ENCODE assay signal across 8 mouse cellular contexts in genomic region chr19:23757961-23758553, GRCm38 (mm10). TPM values are rescaled to one million over a fixed set of nuclear protein-coding genes. Genes with fewer than 3 reads are reported as not detected.
A peak's percentile ranks its signal among the peaks of the same experiment; 100 is the strongest.
DNase-seq lines count a peak whose midpoint lies in the region; ATAC-seq lines count a peak whose summit lies in the region.

No protein-coding gene starts in this region.

- H3K36me3 ChIP-seq in heart, embryonic 14.5 days (ENCODE audit: control insufficient read depth, insufficient read depth, low read length) = no peaks in the 10 kb centered on the region
- H3K36me3 ChIP-seq in liver, embryonic 13.5 days = no peaks in the 10 kb centered on the region

- H3K9me3 ChIP-seq in heart, embryonic 14.5 days (ENCODE audit: control insufficient read depth, low read length) = no peaks in the 10 kb centered on the region
- no peaks in the 10 kb centered on the region for H3K9me3 ChIP-seq in liver, embryonic 13.5 days (replicated peaks)

- ATAC-seq in heart, embryonic 14.5 days (ENCODE audit: insufficient number of reproducible peaks, insufficient read depth, low FRiP score, low read depth) = peak; percentile 66
- peak; percentile 63 for ATAC-seq in liver, embryonic 13.5 days (ENCODE audit: low read depth)

- H3K27ac ChIP-seq in heart, embryonic 14.5 days (replicated peaks in 1 of 2; ENCODE audit: control insufficient read depth in 1 of 2, insufficient read depth in 1 of 2, low read depth in 2 of 2, low read length in 2 of 2) = peak overlapping the region; percentile 58 to 63; a peak in 2 of 4 replicates
- no peak overlapping the region for H3K27ac ChIP-seq in liver, embryonic 13.5 days

- H3K27me3 ChIP-seq in heart, embryonic 14.5 days (ENCODE audit: control insufficient read depth, insufficient read depth, low read length) = peaks cover 14% of the 10 kb centered on the region
- H3K27me3 ChIP-seq in liver, embryonic 13.5 days = peaks cover 48% of the 10 kb centered on the region

- H3K4me2 ChIP-seq in heart, embryonic 14.5 days (ENCODE audit: low read length) = peak overlapping the region; percentile 85
- peak overlapping the region; percentile 90 for H3K4me2 ChIP-seq in liver, embryonic 13.5 days

- peak; percentile 54 to 62 for DNase-seq in CD8-positive naive resting alpha-beta T cell, adult 2 months (ENCODE audit: low read depth in 2 of 2, low spot score in 2 of 2)
- DNase-seq in c-Kit-negative CD71-positive TER-119-positive erythroid progenitor cells, embryonic 14.5 days (ENCODE audit: low read depth, low spot score) = peak; percentile 17
- peak; percentile 75 for DNase-seq in fibroblast of lung, adult 2 months (ENCODE audit: low read depth)
- DNase-seq in kidney, postnatal 14 days = peak; percentile 94
- DNase-seq in liver, embryonic 13.5 days = peak; percentile 71
- DNase-seq in neural tube, embryonic 10.5 days (ENCODE audit: extremely low spot score, low spot score) = peak; percentile 99
- DNase-seq in telencephalon, adult 2 months (ENCODE audit: low read depth, low spot score) = peak; percentile 89

- H3K4me3 ChIP-seq in heart, embryonic 14.5 days (ENCODE audit: control insufficient read depth in 1 of 2, insufficient read depth in 1 of 2, low read depth in 1 of 2, low read length in 2 of 2) = peak overlapping the region; percentile 69 to 91
- H3K4me3 ChIP-seq in liver, embryonic 13.5 days (replicated peaks) = peak overlapping the region; percentile 67

- 1% methylated on average over 37 of the region's 40 CpGs for WGBS in heart, embryonic 14.5 days
- WGBS in liver, embryonic 13.5 days (ENCODE audit: insufficient replicate concordance) = 1% methylated on average over 40 of the region's 40 CpGs

- peak overlapping the region; percentile 80 for H3K9ac ChIP-seq in heart, embryonic 14.5 days (ENCODE audit: low read length)
- peak overlapping the region; percentile 64 for H3K9ac ChIP-seq in liver, embryonic 13.5 days

- peaks cover 4 to 9% of the 10 kb centered on the region in 2 experiments; a peak in 3 of 4 replicates for H3K4me1 ChIP-seq in heart, embryonic 14.5 days (ENCODE audit: control insufficient read depth in 2 of 2, insufficient read depth in 2 of 2, low read length in 2 of 2)
- H3K4me1 ChIP-seq in liver, embryonic 13.5 days (replicated peaks) = peaks cover 21% of the 10 kb centered on the region

RNA-seq across cellular contexts. Expression of gene Apba1, which starts 0.6 kb away (rescaled TPM):
- polyA plus RNA-seq in heart, embryonic 14.5 days (2014; fragmentation: Nextera tagmentation; extraction: Ambion mirVana) = 0.36 and 0.46 TPM in 2 replicates
- polyA plus RNA-seq in liver, embryonic 13.5 days (2015; fragmentation: Nextera tagmentation; extraction: Ambion mirVana) = 0.01 and 0.02 TPM in 2 replicates

Comparison
In these comparisons a context has a peak if more than half of its experiments do, and no peak if none do; other contexts are left out.
1. DNase-seq: peak in every context shown above with its lines; median percentile 99 in neural tube, embryonic 10.5 days; 94 in kidney, postnatal 14 days; 89 in telencephalon, adult 2 months; 75 in fibroblast of lung, adult 2 months; 71 in liver, embryonic 13.5 days; 58 in CD8-positive naive resting alpha-beta T cell, adult 2 months; 17 in c-Kit-negative CD71-positive TER-119-positive erythroid progenitor cells, embryonic 14.5 days.